Mouse (Mus musculus) limb, embryonic 12.5 days (tissue): ENCODE measurements at regions not wholly inside any gene's neighbourhood (a gene's known extent, or its start where the extent isn't known, plus 50 kb on each side); places are given as distances from the start of the nearest gene placed in this dataset.
A peak's percentile ranks its signal among the peaks of the same experiment; 100 is the strongest.

ENCODE experiments used
- ATAC-seq: fragments of 200-750 bp; cut with Nextera tagmentation; 2 replicates; pipeline ENCODE4 v1.8.0; 2017; ENCODE audit warnings: low read depth, moderate TSS enrichment; ENCODE audit not compliant: insufficient number of reproducible peaks, insufficient read depth, low FRiP score, low TSS enrichment
- H3K27ac ChIP-seq: fragments of 300-500 bp; sonication (generic); 2 replicates; pipeline ENCODE4 v1.5.1; 2016; ENCODE audit warnings: mild to moderate bottlenecking, moderate library complexity
- H3K27me3 ChIP-seq: fragments of 300-500 bp; sonication (generic); 2 replicates; pipeline ENCODE4 v1.6.1; 2016; ENCODE audit warnings: mild to moderate bottlenecking, moderate library complexity
- H3K36me3 ChIP-seq: fragments of 300-500 bp; sonication (generic); 2 replicates; pipeline ENCODE4 v1.6.1; 2016; ENCODE audit warnings: mild to moderate bottlenecking, moderate library complexity
- H3K4me1 ChIP-seq: fragments of 300-500 bp; sonication (generic); replicated peaks from 2 replicates; pipeline ENCODE4 v1.6.1; 2016
- H3K4me2 ChIP-seq: fragments of 300-500 bp; sonication (generic); 2 replicates; pipeline ENCODE4 v1.6.1; 2016; ENCODE audit warnings: mild to moderate bottlenecking, moderate library complexity
- H3K4me3 ChIP-seq: fragments of 300-500 bp; sonication (generic); replicated peaks from 2 replicates; pipeline ENCODE4 v1.5.1; 2016; ENCODE audit warnings: mild to moderate bottlenecking
- H3K9ac ChIP-seq: fragments of 300-500 bp; sonication (generic); replicated peaks from 2 replicates; pipeline ENCODE4 v1.6.1; 2016; ENCODE audit warnings: mild to moderate bottlenecking, moderate library complexity
- H3K9me3 ChIP-seq: fragments of 300-500 bp; sonication (generic); 2 replicates; pipeline ENCODE4 v1.6.1; 2016; ENCODE audit warnings: mild to moderate bottlenecking, moderate library complexity
- WGBS: fragments of 180-500 bp; shearing (Covaris S2); methylation state at CpG from one replicate; pipeline ENCODE4 v1.1.7; 2016; 5-methylcytosine and 5-hydroxymethylcytosine counted together

- H3K4me3 ChIP-seq, result no peak overlapping the region
- H3K4me1 ChIP-seq, result peaks cover 30% of the 10 kb centered on the region
- H3K4me2 ChIP-seq, result no peak overlapping the region
- no peaks in the 10 kb centered on the region for H3K36me3 ChIP-seq
- no peak overlapping the region for H3K27ac ChIP-seq
- H3K9me3 ChIP-seq, result no peaks in the 10 kb centered on the region
- H3K27me3 ChIP-seq, result no peaks in the 10 kb centered on the region
- no peak for ATAC-seq
- WGBS, result 94% methylated on average over 2 of the region's 2 CpGs
- H3K9ac ChIP-seq, result no peak overlapping the region
Measured at GRCm38 (mm10) chr10:83996489-83996888, 273.8 kb downstream of the 1500009L16Rik start.

GRCm38 (mm10) chr10:84000436-84001208 is 278.0 kb downstream of the 1500009L16Rik start:
- ATAC-seq, result 0 out of 2 replicates have a peak, but pooled peaks have one; percentile 31

GRCm38 (mm10) chr10:84002744-84003143 is 280.1 kb downstream of the 1500009L16Rik start:
- H3K4me3 ChIP-seq, result no peak overlapping the region
- no peak overlapping the region for H3K9ac ChIP-seq
- peaks cover 9% of the 10 kb centered on the region; the same call in 1 of the 2 replicates for H3K4me1 ChIP-seq
- no peaks in the 10 kb centered on the region for H3K9me3 ChIP-seq
- no peak for ATAC-seq
- no peak overlapping the region for H3K27ac ChIP-seq
- H3K36me3 ChIP-seq, result no peaks in the 10 kb centered on the region
- 81% methylated on average over 2 of the region's 2 CpGs for WGBS
- no peak overlapping the region for H3K4me2 ChIP-seq
- no peaks in the 10 kb centered on the region for H3K27me3 ChIP-seq

More at GRCm38 (mm10) chr10:84000436-84001208, 278.0 kb downstream of the 1500009L16Rik start:
- Histone ChIP-seq H3K27ac (no peak overlapping the region), H3K36me3 (no peaks in the 10 kb centered on the region), H3K27me3 (no peaks in the 10 kb centered on the region), H3K4me2 (no peak overlapping the region), H3K4me1 (peaks cover 13% of the 10 kb centered on the region), H3K4me3 (no peak overlapping the region), H3K9ac (no peak overlapping the region), H3K9me3 (no peaks in the 10 kb centered on the region)
- WGBS, result 56% methylated on average over 7 of the region's 7 CpGs

- H3K4me3 ChIP-seq, result no peak overlapping the region
- no peak for ATAC-seq
- no peak overlapping the region for H3K4me2 ChIP-seq
- H3K9ac ChIP-seq, result no peak overlapping the region
- 0 out of 2 replicates have a peak overlapping the region, but pooled peaks have one; percentile 2 for H3K27ac ChIP-seq
- no peaks in the 10 kb centered on the region for H3K27me3 ChIP-seq
- H3K36me3 ChIP-seq, result no peaks in the 10 kb centered on the region
- 69% methylated on average over 8 of the region's 8 CpGs for WGBS
- no peaks in the 10 kb centered on the region for H3K9me3 ChIP-seq
- H3K4me1 ChIP-seq, result peaks cover 9% of the 10 kb centered on the region; the same call in 1 of the 2 replicates
Measured at GRCm38 (mm10) chr10:84003601-84004149, 281.0 kb downstream of the 1500009L16Rik start.

GRCm38 (mm10) chr10:84008923-84009322 is 286.3 kb downstream of the 1500009L16Rik start:
- ATAC-seq, result no peak
- no peak overlapping the region for H3K9ac ChIP-seq
- no peak overlapping the region for H3K27ac ChIP-seq
- no peaks in the 10 kb centered on the region for H3K4me1 ChIP-seq
- H3K9me3 ChIP-seq, result no peaks in the 10 kb centered on the region
- H3K4me2 ChIP-seq, result no peak overlapping the region
- no peaks in the 10 kb centered on the region for H3K36me3 ChIP-seq
- no peaks in the 10 kb centered on the region for H3K27me3 ChIP-seq
- 80% methylated on average over 4 of the region's 4 CpGs for WGBS
- H3K4me3 ChIP-seq, result no peak overlapping the region

GRCm38 (mm10) chr10:84019381-84019780 is 296.7 kb downstream of the 1500009L16Rik start:
- Histone ChIP-seq H3K4me1 (peaks cover 15% of the 10 kb centered on the region), H3K4me2 (peak overlapping the region; percentile 20; the same call in 1 of the 2 replicates), H3K4me3 (no peak overlapping the region), H3K9me3 (no peaks in the 10 kb centered on the region), H3K9ac (no peak overlapping the region), H3K36me3 (no peaks in the 10 kb centered on the region), H3K27ac (no peak overlapping the region), H3K27me3 (no peaks in the 10 kb centered on the region)
- ATAC-seq, result no peak
- WGBS, result 13% methylated on average over 9 of the region's 9 CpGs

GRCm38 (mm10) chr10:84020023-84020620 is 297.5 kb downstream of the 1500009L16Rik start:
- no peak for ATAC-seq
- no peak overlapping the region for H3K4me3 ChIP-seq
- WGBS, result 48% methylated on average over 10 of the region's 10 CpGs
- no peak overlapping the region for H3K27ac ChIP-seq
- no peak overlapping the region for H3K9ac ChIP-seq
- H3K27me3 ChIP-seq, result no peaks in the 10 kb centered on the region
- H3K9me3 ChIP-seq, result no peaks in the 10 kb centered on the region
- H3K4me2 ChIP-seq, result no peak overlapping the region
- H3K36me3 ChIP-seq, result no peaks in the 10 kb centered on the region
- H3K4me1 ChIP-seq, result peaks cover 15% of the 10 kb centered on the region

GRCm38 (mm10) chr10:84021167-84022120 is 298.8 kb downstream of the 1500009L16Rik start:
- Histone ChIP-seq H3K9ac (no peak overlapping the region), H3K27ac (no peak overlapping the region), H3K4me3 (no peak overlapping the region), H3K4me1 (peaks cover 15% of the 10 kb centered on the region), H3K27me3 (no peaks in the 10 kb centered on the region), H3K36me3 (no peaks in the 10 kb centered on the region), H3K9me3 (no peaks in the 10 kb centered on the region), H3K4me2 (no peak overlapping the region)
- WGBS, result 70% methylated on average over 12 of the region's 12 CpGs
- no peak for ATAC-seq

GRCm38 (mm10) chr10:84024294-84024693 is 301.6 kb downstream of the 1500009L16Rik start:
- ATAC-seq, result no peak
- 77% methylated on average over 4 of the region's 4 CpGs for WGBS
- no peak overlapping the region for H3K9ac ChIP-seq
- H3K9me3 ChIP-seq, result peaks cover 4% of the 10 kb centered on the region; the same call in 1 of the 2 replicates
- no peaks in the 10 kb centered on the region for H3K36me3 ChIP-seq
- no peak overlapping the region for H3K4me3 ChIP-seq
- no peak overlapping the region for H3K27ac ChIP-seq
- no peak overlapping the region for H3K4me2 ChIP-seq
- H3K27me3 ChIP-seq, result no peaks in the 10 kb centered on the region
- peaks cover 15% of the 10 kb centered on the region for H3K4me1 ChIP-seq

GRCm38 (mm10) chr10:84024901-84025300 is 302.2 kb downstream of the 1500009L16Rik start:
- no peaks in the 10 kb centered on the region for H3K36me3 ChIP-seq
- no peak overlapping the region for H3K27ac ChIP-seq
- H3K4me2 ChIP-seq, result no peak overlapping the region
- H3K27me3 ChIP-seq, result no peaks in the 10 kb centered on the region
- H3K4me3 ChIP-seq, result no peak overlapping the region
- peaks cover 4% of the 10 kb centered on the region; the same call in 1 of the 2 replicates for H3K9me3 ChIP-seq
- ATAC-seq, result no peak
- 82% methylated on average over 8 of the region's 8 CpGs for WGBS
- peaks cover 15% of the 10 kb centered on the region for H3K4me1 ChIP-seq
- H3K9ac ChIP-seq, result no peak overlapping the region
